Mouse (Mus musculus): ENCODE measurements around the gene Wdr62. TPM values are rescaled to one million over a fixed set of nuclear protein-coding genes. Genes with fewer than 3 reads are reported as not detected.

Gene Wdr62
- total RNA-seq (2021): 1 to 10 TPM in 1 of 2 experiments, under 1 TPM in 1; 0.77 to 1.6 TPM
- long read RNA-seq, partial matches to known transcripts: 0 of 1 reads
- long read RNA-seq, other reads (novel, unspliced or antisense): 1 of 1 reads

DNA sequence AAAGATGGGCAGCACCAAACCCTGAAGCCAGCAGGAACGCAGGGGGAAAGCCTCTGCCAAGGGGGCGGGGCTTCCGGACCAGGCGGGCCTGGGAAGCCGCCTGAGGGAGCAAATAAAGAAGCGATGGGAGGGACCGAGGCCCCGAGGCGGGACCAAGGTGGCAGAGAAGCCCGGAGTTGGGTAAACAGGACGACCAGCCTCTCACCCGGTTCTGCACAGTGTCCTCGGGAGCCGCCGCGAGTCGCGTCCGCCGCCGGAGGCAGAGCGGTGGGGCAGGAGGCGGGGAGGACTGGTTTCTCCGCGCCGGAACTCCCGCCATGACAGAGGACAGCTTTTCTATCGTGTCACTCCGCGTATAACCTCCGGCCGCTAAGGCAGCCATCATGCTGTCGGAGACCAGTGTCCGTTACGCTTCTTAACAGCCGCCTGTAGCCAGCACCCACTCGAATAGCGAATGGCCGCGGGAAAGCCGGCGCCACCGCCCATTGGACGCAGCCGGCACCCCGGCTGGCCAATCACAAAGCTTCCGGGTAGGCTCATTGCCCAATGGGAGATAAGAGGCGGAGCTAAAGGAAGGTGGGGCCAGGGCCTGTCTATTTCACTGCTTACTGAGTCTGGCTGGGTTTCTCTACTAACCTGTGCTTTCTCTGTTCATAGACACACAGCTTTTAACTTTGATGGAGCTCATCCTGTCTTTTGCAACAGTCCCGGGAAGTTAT, at the start of gene Wdr62, which contains the start of gene Thap8:
Gene Wdr62, minus strand, starts transcription at position 469 of the 719 bp plus-strand sequence.
Gene Thap8, plus strand, starts transcription at position 144 of the 719 bp plus-strand sequence.
- peak; percentile 78 to 94 for DNase-seq (ENCODE audit: low spot score in 2 of 2)

DNA sequence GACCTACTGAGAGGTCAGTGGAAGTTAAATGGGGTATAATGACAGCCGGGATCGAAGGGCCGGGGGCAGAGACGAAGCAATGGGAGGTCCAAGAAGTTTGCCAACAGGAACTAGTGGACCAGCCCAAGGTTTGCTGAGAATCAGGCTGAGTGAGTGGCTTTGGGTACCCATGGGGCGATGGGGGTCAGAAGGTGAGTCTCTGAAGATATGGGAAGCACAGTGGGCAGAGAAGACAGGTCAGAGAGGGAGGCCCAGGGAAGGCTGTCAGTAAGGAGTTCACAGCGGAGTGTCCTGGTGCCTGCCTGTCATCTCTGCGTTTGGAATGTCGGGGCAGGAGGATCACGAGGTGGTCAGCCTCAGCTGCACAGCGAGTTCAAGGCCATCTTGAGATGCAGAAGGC, 48.2 kb upstream of the Wdr62 start:
- DNase-seq (ENCODE audit: low spot score in 2 of 2): no peak

DNA sequence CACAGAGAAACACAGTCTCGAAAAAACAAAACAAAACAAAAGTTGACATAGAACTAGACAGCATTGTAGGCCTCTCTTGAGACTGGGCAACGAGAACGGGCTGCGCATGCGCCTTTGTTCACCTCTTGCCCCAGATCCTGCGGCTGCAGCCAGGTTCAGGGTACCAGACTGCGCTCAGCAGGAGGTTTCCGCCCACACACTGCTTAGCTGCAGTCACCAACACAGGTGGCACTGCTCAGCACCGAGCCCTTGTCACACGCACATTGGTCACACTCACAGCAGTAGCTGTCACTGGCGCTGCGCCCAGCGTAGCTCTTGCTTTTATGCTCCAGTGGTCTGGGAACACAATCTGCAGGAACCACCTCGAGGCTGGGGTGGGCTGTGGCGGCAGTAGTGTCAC, 46.9 kb upstream of the Wdr62 start:
- no peak for DNase-seq (ENCODE audit: low spot score in 2 of 2)

DNA sequence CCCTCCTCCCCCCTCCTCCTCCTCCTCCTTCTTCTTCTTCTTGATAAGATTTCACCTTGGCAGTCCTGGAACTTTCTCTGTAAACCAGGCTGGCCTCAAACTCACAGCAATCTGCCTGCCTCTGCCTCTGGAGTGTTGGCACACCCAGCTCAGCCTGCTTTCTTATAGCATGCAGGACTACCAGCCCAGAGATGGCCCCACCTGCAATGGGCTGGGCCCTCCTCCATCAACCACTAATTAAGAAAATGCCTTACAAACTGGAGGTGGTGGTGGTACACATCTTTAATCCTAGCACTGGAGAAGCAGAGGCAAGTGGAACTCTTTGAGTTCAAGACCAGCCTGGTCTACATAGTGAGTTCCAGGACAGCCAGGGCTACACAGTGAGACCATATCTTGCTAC, 46.2 kb upstream of the Wdr62 start:
- no peak for DNase-seq (ENCODE audit: low spot score in 2 of 2)

DNA sequence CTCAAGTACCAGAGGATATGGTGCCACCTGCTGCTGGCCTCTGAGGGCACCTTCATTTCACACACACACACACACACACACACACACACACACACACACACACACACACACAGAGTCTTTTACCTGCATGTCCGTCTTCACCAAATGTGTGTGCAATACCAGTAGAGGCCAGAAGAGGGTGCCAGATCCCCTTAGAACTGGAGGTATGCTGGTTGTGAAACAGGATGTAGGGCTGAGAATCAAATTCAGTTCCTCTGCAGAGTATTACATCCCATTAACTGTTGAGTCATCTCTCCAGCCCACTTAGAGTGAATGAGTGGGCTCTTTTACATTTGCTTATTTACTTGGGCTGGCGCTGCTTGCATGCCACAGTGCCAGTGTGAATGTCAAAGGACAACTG, 45.1 kb upstream of the Wdr62 start:
- no peak for DNase-seq (ENCODE audit: low spot score in 2 of 2)

DNA sequence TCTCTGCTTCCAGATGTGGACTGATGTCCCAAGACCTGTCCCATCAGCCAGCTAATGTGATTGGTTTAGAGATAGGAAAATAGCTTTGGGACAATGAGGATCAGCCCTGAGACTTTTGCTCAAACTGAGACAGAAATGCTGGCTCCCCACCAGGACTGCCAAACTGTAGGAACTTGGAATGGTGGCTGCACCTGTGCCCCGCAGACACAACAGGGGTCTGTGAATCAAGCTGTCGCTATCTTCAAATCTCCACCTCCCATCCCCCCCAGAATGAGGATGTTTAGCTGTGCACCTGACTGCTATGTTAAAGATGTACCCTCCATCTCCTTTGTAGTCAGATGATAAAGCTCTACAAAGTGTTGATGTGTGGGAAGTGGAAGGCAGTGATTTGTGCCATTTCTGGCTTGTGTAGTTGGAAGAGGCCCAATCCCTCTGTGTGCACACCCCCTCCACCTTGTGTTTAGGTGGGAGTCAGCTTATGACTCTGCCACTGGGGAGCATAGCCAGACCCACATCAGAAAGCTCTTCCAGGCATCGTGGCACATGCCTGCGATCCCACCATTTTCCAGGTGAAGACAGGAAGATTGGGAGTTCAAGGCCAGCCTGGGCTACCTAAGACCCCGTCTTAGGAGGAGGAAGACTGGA, 44.2 kb upstream of the Wdr62 start:
- peak; percentile 64 to 79 for DNase-seq (ENCODE audit: low spot score in 2 of 2)

DNA sequence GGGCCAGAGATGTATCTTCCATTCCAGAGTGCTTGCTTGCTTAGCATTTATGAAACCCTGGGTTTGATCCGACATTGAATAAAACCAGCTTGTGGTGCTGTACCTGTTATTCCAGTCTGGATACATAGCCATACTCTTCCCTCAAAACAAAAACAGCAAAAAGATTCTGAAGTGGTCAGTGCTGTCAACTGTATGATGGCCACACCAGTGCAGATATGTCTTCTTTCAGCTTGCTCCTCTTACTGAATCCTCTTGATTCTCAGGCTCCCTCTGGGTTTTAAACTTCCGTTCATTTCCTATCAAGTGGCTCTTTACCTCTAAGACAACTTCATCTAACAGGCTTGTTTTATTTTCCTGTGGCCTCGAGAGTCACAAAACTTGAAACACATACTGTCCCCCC, 43.6 kb upstream of the Wdr62 start, which contains the start of gene Sdhaf1:
Gene Sdhaf1, minus strand, starts transcription at position 101 of the 400 bp plus-strand sequence.
- no peak for DNase-seq (ENCODE audit: low spot score in 2 of 2)

DNA sequence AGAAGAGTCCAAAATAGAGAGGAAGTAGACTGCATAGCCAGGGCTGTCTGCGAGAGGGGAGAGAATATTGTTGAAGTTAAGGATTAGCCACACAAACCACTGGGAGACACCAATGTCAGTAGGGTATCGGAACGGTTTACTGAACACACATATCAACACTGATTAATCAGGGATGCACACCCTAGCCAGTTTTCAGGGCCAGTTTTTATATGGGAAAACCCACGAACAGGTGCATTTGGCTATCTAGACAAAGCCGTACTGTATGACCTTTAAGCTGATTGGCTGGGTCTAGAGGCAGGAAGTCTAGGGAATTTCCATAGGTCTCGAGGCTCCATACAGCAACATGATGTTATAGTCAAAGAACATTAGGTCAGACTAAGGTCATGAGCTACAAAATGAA, 42.6 kb upstream of the Wdr62 start:
- DNase-seq (ENCODE audit: low spot score in 2 of 2): no peak

DNA sequence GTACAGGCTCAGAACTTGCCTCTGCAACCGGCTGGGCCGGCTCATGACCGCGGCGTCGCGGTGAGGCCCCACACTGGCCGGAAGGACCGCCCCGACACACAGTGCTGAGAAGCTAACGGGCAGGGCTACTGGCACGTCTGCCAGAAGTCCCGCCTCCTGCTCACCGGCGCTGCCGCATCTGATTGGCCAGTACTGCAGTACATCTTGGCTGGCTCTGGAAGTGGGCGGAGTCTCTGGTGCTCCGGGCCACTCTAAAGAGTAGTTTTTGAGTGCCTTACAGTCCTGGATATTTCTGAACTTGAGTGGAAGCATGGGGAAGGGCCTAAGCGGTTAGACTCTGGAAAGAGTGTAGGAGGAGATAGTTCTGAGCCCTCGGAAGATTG, 42.1 kb upstream of the Wdr62 start:
- peak; percentile 94 to 98 for DNase-seq (ENCODE audit: low spot score in 2 of 2)

DNA sequence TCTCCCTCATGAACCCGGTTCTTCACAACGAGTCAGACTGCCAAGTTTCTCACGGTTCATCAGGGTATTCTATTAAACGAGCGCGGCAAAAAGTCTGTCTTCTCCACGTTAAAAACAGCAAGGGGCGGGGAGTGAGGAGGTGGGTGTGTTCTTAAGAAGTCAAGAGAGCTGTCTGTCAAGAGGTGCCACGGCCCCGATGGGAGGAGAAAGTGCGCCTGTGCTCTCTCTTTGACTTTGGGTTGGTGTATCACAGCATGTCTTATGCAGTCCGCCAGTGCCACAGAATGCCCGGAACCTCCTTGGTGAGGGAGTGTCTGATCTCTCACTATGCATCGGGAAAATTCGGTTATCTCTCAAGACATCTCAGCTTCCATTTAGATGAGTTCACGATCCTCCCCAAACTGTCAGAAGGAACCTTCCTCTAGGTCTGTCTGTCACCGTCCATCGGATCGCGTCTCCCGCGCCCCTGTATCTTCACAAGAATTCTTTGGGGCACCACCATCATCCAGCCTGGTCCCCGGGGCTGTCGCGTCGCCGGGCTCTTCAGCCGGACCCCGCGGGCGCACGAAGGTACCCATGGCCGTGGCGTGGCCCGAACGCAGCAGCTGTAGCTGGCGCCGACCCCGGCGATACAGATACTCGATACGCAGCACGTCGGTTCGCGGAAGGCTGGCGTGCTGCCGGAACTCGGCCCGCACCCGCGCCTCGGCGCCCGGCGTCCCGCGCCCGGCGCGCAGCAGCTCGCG, 41.5 kb upstream of the Wdr62 start, which contains the start of gene E130208F15Rik:
Gene E130208F15Rik, plus strand, starts transcription at position 202 of the 746 bp plus-strand sequence.
- peak; percentile 50 to 76 for DNase-seq (ENCODE audit: low spot score in 2 of 2)

DNA sequence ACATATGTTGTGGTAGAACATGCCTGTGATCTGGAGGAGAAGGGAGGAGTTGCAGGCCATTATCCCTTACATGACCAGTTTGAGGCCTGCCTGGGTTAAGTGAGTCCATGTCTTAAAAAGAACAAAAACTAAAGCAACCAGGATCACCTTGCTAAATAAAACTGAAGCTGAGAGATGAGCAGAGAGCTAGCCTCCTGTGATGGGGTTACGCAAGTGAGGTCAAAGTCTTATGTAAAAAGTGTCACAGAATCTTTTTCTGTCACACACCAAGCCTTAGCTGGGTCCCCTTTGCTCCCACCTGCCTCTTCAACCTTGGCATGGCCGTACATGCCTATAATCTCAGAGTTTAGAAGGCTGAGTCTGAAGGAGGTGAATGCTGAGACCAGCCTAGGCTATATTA, 40.7 kb upstream of the Wdr62 start:
- DNase-seq (ENCODE audit: low spot score in 2 of 2): no peak

DNA sequence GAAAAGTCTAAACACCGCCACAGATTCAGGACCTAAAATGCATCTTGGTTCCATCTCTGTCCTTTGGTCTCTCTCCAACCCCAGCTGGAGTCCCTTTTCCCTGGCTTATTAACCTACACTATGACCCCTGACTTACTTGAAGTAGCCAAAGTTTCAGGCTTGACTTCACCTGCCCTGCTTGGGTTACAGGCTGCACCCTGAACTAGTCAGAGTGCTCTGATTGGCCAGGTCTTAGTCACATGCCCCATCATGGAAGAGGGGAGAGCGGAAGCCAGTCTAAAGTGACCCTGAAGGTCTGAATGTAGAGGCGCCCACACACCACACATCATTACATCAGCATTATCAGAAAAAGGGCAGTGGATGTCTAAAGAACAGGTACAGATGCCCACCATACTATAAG, 37.9 kb upstream of the Wdr62 start:
- DNase-seq (ENCODE audit: low spot score in 2 of 2): no peak

DNA sequence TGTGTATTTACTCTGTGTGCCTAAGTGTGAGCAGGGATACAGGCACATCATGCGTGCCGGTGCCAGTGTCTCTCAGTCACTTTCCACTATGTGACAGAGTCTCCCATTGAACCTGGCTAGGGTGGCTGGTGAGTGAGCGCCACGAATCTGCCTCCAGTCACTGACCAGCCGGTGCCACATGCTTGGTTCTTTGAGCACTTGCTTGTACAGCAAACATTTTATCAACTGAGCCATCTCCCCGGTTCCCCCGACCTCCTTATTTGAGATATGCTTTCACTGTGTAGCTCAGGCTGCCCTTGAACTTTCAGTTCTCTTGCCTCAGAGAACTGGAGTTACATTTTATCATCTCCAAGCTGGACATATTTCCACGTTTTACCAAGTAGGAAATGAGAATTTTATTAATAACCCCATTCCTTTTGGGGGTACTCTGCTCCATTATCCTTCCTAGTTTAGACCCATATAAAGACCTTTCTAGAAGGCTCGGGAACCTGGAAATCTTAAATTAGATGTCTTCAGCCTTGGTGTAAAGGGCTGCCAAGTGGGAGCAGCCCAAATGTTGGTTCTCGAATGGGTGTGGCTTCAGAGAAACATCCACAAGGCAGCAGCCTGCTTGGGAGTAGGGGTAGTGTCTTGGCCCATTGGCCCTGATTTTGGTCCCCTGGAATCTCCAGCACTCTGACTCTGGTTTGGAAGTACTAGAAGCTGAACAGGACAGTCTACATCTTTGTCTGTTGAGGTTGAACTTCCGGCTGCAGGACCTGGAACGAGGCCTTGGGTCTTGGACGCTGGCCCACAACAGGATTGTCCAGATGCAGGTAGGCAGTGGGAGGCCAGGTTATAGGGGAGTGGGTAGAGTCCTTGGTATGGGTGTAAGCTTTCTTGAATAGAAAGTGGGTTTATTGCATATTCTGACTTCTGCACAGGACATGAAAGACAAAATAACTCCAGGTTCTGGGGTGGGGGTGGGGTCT, 35.6 kb upstream of the Wdr62 start:
- no peak for DNase-seq (ENCODE audit: low spot score in 2 of 2)

DNA sequence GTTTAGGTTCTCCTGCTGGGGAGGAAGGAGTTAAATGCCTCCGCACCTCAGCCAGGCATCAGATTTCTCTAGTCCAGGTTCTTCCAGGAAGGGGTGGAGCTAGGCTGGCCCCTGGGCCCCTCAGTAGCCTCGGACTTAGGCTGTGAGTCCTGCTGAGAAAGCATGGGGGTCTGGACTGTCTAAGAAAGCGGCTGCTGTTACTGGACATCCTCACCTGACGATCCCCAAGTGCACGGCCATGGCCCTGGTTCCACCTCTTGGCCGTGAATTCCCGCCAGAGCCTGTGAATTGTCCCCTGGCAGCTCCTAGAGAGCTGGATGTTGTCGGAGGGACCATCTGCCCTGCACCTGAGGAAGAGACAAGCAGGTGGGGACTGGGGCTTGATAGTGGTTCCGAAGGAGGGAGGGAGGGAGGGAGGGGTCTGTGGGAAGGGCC, 34.5 kb upstream of the Wdr62 start, which contains the start of gene Syne4:
Gene Syne4, plus strand, starts transcription at position 87 of the 435 bp plus-strand sequence.
- DNase-seq (ENCODE audit: low spot score in 2 of 2): no peak

DNA sequence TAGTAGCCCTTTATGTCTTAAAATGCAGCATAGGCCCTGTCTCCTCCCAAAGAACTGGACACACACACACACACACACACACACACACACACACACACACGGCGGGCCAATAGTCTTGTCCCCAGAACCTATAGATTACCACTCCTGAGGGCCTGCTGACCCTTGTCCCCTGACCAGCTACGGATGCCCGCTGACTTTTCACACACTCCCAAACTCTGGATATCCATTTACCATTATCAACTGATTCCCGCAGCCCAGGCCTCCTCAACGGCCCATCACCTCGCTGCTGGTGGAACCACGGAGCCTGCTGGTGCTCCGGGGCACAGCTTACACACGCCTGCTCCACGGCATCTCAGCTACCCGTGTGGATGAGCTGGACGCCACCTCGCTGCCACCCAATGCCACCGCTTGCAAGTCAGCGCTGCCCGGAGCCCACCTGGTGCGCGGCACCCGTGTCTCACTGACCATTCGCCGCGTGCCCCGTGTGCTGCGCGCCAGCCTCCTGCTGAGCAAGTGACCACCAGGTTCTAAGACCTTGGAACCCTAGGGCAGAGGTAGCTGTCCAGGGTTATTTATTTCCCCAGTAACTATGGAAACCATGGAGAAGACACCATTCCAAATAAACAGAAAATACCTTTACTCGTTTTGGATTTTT, 33.6 kb upstream of the Wdr62 start:
- no peak for DNase-seq (ENCODE audit: low spot score in 2 of 2)

DNA sequence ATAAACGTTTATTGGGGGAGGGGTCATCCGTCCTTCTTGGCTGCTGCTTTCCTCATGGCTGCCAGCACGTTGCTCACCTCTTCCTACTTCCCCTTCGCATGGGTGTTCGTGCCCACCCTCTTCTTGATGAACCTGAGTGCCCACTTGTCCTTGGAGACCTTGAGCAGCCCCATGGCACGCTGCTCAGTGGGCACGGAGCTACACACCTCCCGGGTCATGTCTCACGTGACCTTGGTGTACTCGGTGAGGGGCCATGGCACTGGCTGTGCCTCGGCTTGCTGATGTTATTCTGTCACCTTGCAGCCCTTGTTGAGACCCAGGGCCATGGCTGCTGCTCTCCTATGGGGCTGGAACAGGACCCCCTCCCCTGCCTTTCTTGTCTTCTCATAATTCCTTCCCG, 29.9 kb upstream of the Wdr62 start:
- DNase-seq (ENCODE audit: low spot score in 2 of 2): no peak

DNA sequence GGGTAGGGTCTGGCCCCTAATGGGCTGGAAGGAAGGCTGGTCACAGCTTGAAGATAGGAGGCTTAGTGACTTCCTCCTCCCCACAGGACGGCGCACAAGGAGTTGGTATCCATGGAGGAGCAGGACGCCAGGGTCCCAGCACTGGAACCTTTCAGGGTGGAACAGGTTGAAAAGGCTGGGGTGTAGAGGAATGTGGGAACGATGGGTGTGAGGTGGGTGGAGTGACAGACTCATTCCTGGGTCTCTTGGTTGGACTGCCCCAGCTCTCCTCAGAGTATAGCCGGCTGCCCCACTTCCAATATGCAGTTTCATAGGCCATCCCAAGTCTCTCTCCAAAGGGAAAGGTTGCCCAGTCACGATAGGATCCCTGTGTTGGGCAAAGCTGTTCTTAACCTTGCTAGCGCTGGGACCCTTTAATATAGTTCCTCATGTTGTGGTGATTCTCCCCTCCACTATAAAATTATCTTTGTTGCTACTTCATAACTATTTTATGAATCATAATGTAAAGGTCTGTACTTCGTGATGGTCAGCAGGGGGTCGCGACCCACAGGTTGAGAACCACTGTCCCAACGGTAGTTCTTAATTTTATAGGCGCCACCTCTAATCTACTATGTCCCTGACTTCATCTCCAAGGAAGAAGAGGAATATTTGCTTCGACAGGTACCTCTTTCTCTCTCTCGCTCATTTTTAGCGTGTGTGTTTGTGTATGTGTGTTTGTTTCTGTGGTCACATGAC, 29.3 kb upstream of the Wdr62 start:
- no peak for DNase-seq (ENCODE audit: low spot score in 2 of 2)

DNA sequence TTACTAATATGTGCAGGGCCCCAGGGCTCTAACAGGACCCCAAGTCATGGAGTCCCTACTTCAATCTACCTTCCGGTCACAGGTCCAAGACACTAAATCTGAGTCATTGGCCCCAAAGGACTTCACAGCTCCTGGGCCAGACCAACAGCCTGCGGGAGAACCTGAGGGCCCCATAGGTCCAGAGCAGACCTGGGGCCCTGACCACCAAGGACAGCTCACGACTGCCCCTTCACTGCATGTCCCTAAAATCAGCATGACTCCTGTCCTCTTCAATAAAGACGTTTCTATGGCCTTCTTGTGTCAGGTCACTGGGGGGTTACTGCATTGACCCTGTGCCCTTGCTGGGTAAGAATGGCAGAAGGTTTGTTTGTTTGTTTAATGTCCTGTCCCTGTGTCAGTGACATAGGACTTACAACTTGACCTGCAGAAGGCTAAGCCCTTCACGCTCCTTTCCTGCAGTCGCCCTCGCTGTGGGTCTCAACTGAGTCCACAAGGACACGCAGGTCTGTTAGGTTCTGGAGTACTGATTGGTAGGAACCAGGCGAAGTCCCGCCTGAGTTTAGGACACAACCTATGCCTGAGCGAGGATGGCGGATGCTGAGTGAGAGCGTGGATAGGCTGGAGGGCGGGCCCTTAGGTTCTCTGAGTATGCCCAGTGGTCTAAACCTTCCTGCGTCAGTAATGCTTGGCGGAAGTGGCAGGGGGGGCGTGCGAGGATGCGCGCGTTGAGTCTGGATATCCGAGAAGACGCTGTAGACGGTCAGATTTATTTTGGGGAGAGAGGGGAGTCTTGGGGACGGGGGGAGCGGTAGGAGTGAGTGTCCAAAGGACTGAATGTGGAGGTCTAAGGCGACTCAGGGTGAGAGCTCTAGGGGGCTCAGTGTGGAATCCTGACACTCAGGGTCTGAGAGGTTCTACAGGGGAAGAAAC, 28.1 kb upstream of the Wdr62 start, which contains the start of gene Alkbh6:
Gene Alkbh6, plus strand, starts transcription at position 642 of the 930 bp plus-strand sequence.
- peak; percentile 96 to 97 for DNase-seq (ENCODE audit: low spot score in 2 of 2)
